Mouse (Mus musculus) R1 (cell line): ENCODE measurements around the gene Rab11fip3.
"Not testable (repeated sequence)": the region's sequence is repeated elsewhere in the genome, so short reads cannot be mapped to it uniquely, and the experiment has no call there.

Source experiments
- DNase-seq: peaks from one replicate; pipeline ENCODE4 v3.0.0-alpha.2; 2018; ENCODE audit warnings: low read depth, low spot score

Gene Rab11fip3

GRCm38 (mm10) chr17:26040711-26041110 is 28.6 kb downstream of the Rab11fip3 start:
- not testable (repeated sequence) for DNase-seq

- DNase-seq: no peak
Observed at GRCm38 (mm10) chr17:26032037-26032436, 37.3 kb downstream of the Rab11fip3 start.

GRCm38 (mm10) chr17:26031583-26031982 is 37.8 kb downstream of the Rab11fip3 start:
- DNase-seq: no peak

DNA sequence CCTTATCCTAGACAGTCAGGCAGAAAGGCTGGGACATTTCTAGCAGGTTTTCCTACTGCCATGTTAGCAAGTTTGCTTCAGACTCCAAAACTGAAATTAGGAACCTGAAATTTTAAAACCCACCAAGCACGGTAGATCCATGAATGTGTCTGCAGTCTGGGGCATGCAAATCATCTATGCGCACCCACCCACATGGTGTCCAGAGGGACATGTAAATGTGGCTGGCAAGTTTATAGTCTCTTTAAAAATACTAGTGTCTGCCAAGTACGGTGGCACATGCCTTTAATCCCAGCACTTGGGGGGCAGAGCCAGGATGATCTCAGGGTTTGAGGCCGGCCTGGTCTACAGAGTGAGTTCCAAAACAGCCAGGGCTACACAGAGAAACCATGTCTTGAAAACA is 41.1 kb downstream of the Rab11fip3 start:
- DNase-seq: no peak

GRCm38 (mm10) chr17:26024674-26025073 is 44.7 kb downstream of the Rab11fip3 start:
- DNase-seq: no peak

- no peak for DNase-seq
Observed at GRCm38 (mm10) chr17:26023966-26024365, 45.4 kb downstream of the Rab11fip3 start.

DNA sequence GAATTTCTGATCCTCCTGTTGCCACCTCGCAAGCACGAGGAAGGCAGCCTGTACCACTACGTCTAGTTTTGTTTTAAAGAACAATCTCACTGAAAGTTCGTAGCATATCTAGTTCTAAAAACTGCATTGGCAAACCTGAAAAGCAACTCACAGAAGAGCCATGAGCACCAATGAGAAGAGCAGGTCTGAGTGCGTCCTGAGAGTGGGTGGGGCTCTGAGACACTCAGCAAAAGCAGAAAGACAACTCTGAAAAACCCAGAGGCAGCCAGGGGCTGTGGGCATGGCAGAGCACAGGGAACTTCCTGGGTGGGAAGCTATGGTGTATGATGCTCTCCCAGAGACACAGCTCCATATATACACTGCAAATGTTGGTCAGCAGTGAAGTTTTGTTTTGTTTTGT is 46.2 kb downstream of the Rab11fip3 start:
- DNase-seq: no peak

DNA sequence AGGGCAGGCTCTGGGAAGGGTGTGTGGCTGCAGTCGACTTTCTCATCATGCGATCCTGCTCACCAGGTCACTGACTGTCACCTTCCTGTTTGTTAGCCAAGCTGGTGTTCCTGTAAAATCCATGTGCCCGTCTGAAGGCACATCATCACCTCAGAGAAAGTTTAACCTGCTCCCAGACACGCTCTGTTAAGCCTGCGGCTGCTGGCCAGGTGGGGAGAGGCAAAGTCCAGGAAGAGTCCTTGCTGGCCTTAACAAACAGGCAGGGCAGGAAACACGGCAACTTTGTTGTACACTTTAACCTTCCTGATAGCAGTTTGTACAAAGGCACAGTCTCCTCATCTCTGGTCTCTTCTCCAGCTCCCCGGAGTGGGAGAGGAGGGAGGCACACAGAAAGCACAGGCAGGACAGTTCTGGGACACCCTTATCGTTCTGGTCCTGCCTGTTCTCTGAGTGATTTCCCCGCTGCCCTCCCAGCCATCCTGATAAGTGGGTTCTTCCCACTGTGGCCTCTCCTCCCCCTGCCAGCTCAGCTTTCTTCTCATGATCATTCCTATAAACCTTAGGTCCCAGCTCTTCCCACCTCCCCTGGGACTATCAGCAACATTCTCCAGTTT is 47.5 kb downstream of the Rab11fip3 start:
- no peak for DNase-seq

- no peak for DNase-seq
Observed at GRCm38 (mm10) chr17:26020848-26021347, 48.5 kb downstream of the Rab11fip3 start.

- no peak for DNase-seq
Observed at GRCm38 (mm10) chr17:26018388-26018787, 51.0 kb downstream of the Rab11fip3 start.

GRCm38 (mm10) chr17:26017949-26018348 is 51.4 kb downstream of the Rab11fip3 start:
- DNase-seq: no peak

DNA sequence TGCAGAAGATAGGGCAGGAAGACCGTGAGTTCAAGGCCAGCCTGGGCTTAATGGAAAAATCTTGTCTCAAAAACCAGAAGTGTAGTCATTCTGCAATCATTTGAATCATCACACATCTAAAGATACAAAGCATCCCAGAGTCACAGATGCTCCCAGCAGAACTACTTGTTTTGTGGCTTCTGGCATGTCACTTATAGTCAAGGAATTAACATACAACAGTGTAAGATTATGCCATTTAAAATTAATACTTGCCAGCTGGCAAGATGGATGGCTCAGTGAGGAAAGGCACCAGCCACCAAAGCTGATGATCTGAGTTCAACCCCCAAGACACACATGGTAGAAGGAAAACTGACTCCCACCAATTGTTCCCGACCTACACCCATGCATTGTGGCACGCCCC is 52.3 kb downstream of the Rab11fip3 start:
- DNase-seq: no peak

GRCm38 (mm10) chr17:26013711-26014110 is 55.6 kb downstream of the Rab11fip3 start:
- no peak for DNase-seq

GRCm38 (mm10) chr17:26011841-26012460 is 57.4 kb downstream of the Rab11fip3 start:
- peak; percentile 98 for DNase-seq

DNA sequence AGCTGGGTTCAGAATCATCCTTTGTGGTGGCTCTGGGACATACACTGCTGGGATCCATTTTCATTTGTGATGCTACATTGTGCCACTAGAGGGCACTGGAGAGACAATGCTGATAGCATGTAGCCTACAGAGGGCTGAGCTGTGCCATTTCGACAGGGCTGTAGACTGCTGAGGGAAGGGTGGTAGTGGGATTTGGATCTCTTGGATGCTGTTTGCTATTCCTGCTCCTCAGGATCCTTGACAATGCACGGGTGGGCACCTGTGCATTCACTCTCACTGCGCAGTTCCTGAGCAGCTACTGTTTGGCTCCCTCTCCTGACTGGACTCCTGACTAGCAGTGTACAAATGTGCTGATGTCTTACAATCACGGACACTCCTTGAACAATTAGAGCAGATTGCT is 59.8 kb downstream of the Rab11fip3 start:
- peak; percentile 87 for DNase-seq

- no peak for DNase-seq
Observed at GRCm38 (mm10) chr17:26008787-26009186, 60.6 kb downstream of the Rab11fip3 start.

DNA sequence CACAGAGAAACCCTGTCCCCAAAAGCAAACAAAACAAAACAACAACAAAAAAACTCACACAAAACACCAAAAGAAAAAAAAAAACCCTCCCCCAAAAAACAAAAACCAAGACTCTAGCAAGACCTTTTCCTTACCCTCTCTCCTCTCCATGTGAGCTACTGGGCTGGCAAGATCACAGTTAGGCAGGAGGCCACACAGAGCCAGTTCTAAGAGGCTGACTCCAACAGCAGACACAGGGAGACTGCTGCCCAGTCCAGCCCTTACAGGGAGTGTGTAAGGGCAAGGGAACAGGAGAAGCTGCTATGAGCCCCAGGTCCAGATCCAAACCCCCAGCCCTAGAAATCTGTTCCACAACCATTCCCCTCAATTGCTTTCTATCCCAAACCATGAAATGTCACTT is 61.0 kb downstream of the Rab11fip3 start:
- no peak for DNase-seq

- peak; percentile 53 for DNase-seq
Observed at GRCm38 (mm10) chr17:26007646-26008045, 61.7 kb downstream of the Rab11fip3 start.

GRCm38 (mm10) chr17:26005731-26006450 is 63.5 kb downstream of the Rab11fip3 start:
- no peak for DNase-seq

- no peak for DNase-seq
Observed at GRCm38 (mm10) chr17:26004711-26005110, 64.6 kb downstream of the Rab11fip3 start.

DNA sequence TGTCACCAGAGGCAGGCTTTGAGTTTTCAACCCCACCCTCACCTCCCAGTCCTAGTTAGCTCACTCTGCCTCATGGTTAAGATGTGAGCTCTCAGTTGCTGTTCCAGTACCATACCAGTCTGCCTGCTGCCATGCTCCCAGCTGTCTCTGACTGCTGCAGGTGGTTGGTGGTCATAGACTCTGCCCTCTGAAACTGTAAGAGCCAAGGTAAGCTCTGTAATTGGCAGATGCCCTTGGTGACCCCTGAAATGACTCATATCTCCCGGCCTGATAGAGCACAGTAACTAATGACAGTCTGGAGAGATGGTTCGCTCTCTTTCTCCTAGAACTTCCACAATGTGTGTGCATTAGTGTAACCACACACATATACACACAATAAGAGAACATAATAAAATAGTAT is 65.5 kb downstream of the Rab11fip3 start:
- DNase-seq: no peak

GRCm38 (mm10) chr17:25998425-25998824 is 70.9 kb downstream of the Rab11fip3 start:
- DNase-seq: no peak

DNA sequence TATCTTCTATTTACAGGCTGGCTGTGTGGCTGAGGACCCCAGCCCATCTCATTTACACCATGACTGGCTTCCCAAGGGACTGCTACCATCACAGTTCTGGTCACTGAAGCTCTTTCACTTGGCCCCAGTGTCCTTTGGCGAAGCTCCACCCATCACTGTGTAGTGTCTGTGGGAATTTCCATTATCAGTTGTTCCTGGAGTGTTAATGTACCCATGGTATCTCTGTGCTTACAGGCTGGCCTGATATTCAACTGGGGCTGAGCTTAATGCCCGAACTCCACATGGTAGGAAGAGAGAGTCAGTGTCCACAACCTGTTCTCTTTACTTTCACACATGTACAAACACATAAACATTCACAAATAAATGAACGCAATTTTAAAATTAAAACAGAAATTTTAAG is 75.9 kb downstream of the Rab11fip3 start:
- no peak for DNase-seq
